22 mouse cellular contexts compared by ENCODE assay signal in the genomic region with DNA sequence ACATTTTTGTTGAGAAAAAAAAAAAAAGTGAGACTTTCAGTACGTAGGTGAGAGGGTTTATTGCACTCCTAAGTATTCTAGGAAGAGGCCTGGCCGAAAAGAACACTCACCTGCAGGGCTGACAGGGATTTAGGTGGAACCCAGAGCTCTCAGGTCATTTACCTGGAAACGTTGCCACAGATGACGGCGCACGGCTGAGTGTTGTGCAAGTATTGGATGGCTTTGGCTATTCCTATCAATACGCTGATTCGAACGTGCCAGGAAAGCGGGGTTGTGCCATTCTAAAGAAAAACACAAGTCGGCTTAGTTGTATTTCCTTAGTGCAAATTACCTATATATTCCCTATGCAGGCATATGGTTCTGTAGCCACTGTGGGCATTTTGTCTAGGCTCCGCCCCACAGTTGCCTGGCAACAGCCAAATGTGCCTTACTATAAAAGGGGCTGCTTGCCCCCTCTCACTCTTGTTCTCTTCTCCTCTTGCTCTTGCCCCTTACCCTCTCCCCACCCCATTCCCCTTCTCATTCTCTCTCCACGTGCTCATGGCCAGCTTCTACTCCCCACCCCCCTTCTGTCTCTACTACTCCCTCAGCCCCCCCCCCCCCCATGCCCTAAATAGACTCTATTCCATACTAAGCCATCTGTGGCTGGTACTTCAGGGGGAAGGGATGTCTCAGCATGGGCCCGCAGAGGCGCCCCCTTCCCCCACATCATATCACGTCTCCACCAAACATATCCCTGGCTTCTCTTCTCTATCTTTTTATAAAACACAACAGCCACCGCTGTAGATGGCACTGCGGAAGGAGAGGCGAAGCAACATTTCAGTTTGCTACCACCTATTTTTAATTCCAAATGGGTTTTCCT. TPM values are rescaled to one million over a fixed set of nuclear protein-coding genes. Genes with fewer than 3 reads are reported as not detected.
DNase-seq lines count a peak whose midpoint lies in the region; ATAC-seq and TF ChIP-seq lines count a peak whose summit lies in the region.
"Had no signal": no experiment of that assay in that cellular context is flagged by ENCODE, and none has a peak within 500 bp of the region (broad histone marks: within the 10 kb centered on the region; RNA-seq: fewer than 3 reads in every experiment).

No protein-coding gene starts in this region.

- H3K4me3 ChIP-seq in kidney, adult 2 months (ENCODE audit: insufficient read depth, low read depth, low read length), result no peak overlapping the region
- H3K4me3 ChIP-seq: embryonic facial prominence, embryonic 15.5 days; forebrain, embryonic 12.5 days; hindbrain, embryonic 13.5 days; limb, embryonic 13.5 days; liver, embryonic 15.5 days had no signal

- H3K4me1 ChIP-seq in kidney, adult 2 months (ENCODE audit: control insufficient read depth, insufficient read depth, low read length), result no peaks in the 10 kb centered on the region
- H3K4me1 ChIP-seq: embryonic facial prominence, embryonic 15.5 days; hindbrain, embryonic 13.5 days had no signal

- no peak for ATAC-seq in megakaryocyte-erythroid progenitor cell, adult 5-6 weeks (replicated peaks; ENCODE audit: low FRiP score, low TSS enrichment, poor library complexity, severe bottlenecking)
- ATAC-seq: inflammation-experienced regulatory T-cells, adult 6 months had no signal

- no peak for TF ChIP-seq POLR2A in kidney, adult 2 months (IDR thresholded peaks at IDR 0.05; ENCODE audit: low read depth, low read length)

- DNase-seq in left cerebral cortex, postnatal 14 days (ENCODE audit: low spot score in 2 of 2), result peak; percentile 14 to 61
- DNase-seq in left cerebral cortex, adult 11 months (ENCODE audit: low spot score), result no peak
- DNase-seq in right cerebral cortex, postnatal 25 days, result peak; percentile 4
- no peak for DNase-seq in right cerebral cortex, adult 18-20 months
- DNase-seq in brain, adult 2 months (ENCODE audit: low read depth, low spot score), result peak; percentile 24
- DNase-seq in kidney, adult 2 months, result no peak
- DNase-seq: adrenal gland, postnatal 36 days; B cell, adult 2 months; cerebellum, adult 2 months; cerebellum, postnatal 36 days; gastrocnemius, postnatal 36 days; heart, postnatal 10 days; kidney, adult 8-10 months; kidney, postnatal 14 days; midbrain, embryonic 14.5 days had no signal

- TF ChIP-seq CTCF in kidney, adult 2 months (conservative IDR thresholded peaks at IDR 0.05; ENCODE audit: insufficient read depth, insufficient read length, low read depth, low read length), result no peak

- H3K27me3 ChIP-seq in kidney, adult 2 months (replicated peaks; ENCODE audit: control insufficient read depth, insufficient read depth, low read length), result no peaks in the 10 kb centered on the region
- H3K27me3 ChIP-seq: embryonic facial prominence, embryonic 15.5 days; forebrain, embryonic 12.5 days; hindbrain, embryonic 13.5 days; limb, embryonic 13.5 days; liver, embryonic 15.5 days had no signal

- WGBS in kidney, adult 2 months, result 93% methylated on average over 19 of the region's 19 CpGs

- no peaks in the 10 kb centered on the region for H3K36me3 ChIP-seq in kidney, adult 2 months (ENCODE audit: control insufficient read depth, insufficient read depth, low read length)
- H3K36me3 ChIP-seq: embryonic facial prominence, embryonic 15.5 days; forebrain, embryonic 12.5 days; hindbrain, embryonic 13.5 days; limb, embryonic 13.5 days; liver, embryonic 15.5 days had no signal

- no peak overlapping the region for H3K27ac ChIP-seq in kidney, adult 2 months (ENCODE audit: insufficient read depth, low read depth, low read length)
- H3K27ac ChIP-seq: embryonic facial prominence, embryonic 15.5 days; forebrain, embryonic 12.5 days; hindbrain, embryonic 13.5 days; limb, embryonic 13.5 days; liver, embryonic 15.5 days had no signal

- intact Hi-C loops in left cerebral cortex, postnatal 14 days (cut with DNase I), result no loop called here

RNA-seq across cellular contexts. Expression of a gene that starts 36.2 kb away (rescaled TPM):
- total RNA-seq in left cerebral cortex, postnatal 14 days (2021), result 10 to 100 TPM; 60.3 to 63.5 TPM
- polyA plus RNA-seq in kidney, adult 2 months (2012; rRNA removed), result 1,062 and 1,273 TPM in 2 replicates
- total RNA-seq in megakaryocyte-erythroid progenitor cell, adult 5-6 weeks (2014; fragmentation: Nextera tagmentation), result 59.3 and 76.3 TPM in 2 replicates
- 74.4 and 83.8 TPM in 2 replicates for total RNA-seq in megakaryocyte-erythroid progenitor cell, adult 5-6 weeks (2017)

RNA-seq across cellular contexts. Expression of a gene that starts 36.8 kb away (rescaled TPM):
- under 1 TPM; 0.27 to 0.72 TPM for total RNA-seq in left cerebral cortex, postnatal 14 days (2021)
- 1.5 and 2.1 TPM in 2 replicates for polyA plus RNA-seq in kidney, adult 2 months (2012; rRNA removed)
- 8.1 and 8.8 TPM in 2 replicates for total RNA-seq in megakaryocyte-erythroid progenitor cell, adult 5-6 weeks (2014; fragmentation: Nextera tagmentation)
- 5.9 and 8.6 TPM in 2 replicates for total RNA-seq in megakaryocyte-erythroid progenitor cell, adult 5-6 weeks (2017)

RNA-seq across cellular contexts. Expression of a gene that starts 52.4 kb away (rescaled TPM):
- total RNA-seq in left cerebral cortex, postnatal 14 days (2021), result 1 to 10 TPM; 3.1 to 3.7 TPM
- polyA plus RNA-seq in kidney, adult 2 months (2012; rRNA removed), result 6.9 and 7.4 TPM in 2 replicates
- 24.1 and 26.1 TPM in 2 replicates for total RNA-seq in megakaryocyte-erythroid progenitor cell, adult 5-6 weeks (2014; fragmentation: Nextera tagmentation)
- total RNA-seq in megakaryocyte-erythroid progenitor cell, adult 5-6 weeks (2017), result 30.3 and 34.1 TPM in 2 replicates

Comparison
In these comparisons a context has a peak if more than half of its experiments do, and no peak if none do; other contexts are left out.
1. DNase-seq: peak in left cerebral cortex, postnatal 14 days (2 of 2), right cerebral cortex, postnatal 25 days (single experiment) and brain, adult 2 months (single experiment); none in left cerebral cortex, adult 11 months (single experiment), right cerebral cortex, adult 18-20 months (single experiment) and kidney, adult 2 months (single experiment).
2. RNA of a gene that starts 36.8 kb away (total RNA-seq): 5.9 to 8.8 TPM in megakaryocyte-erythroid progenitor cell, adult 5-6 weeks; 0.27 to 0.72 TPM in left cerebral cortex, postnatal 14 days; every median in the first group is over 4 times any median in the second.
3. RNA of a gene that starts 52.4 kb away (total RNA-seq): 24.1 to 34.1 TPM in megakaryocyte-erythroid progenitor cell, adult 5-6 weeks; 3.1 to 3.7 TPM in left cerebral cortex, postnatal 14 days; every median in the first group is over 4 times any median in the second.